Mouse (Mus musculus) heart, embryonic 15.5 days (tissue): ENCODE measurements at regions not wholly inside any gene's neighbourhood (a gene's known extent, or its start where the extent isn't known, plus 50 kb on each side); places are given as distances from the start of the nearest gene placed in this dataset.

Experiments
- ATAC-seq: fragments of 200-750 bp; cut with Nextera tagmentation; replicated peaks from 2 replicates; pipeline ENCODE4 v1.8.0; 2017; ENCODE audit warnings: low read depth, moderate TSS enrichment; ENCODE audit not compliant: insufficient number of reproducible peaks, insufficient read depth, low FRiP score
- H3K27ac ChIP-seq: fragments of 300-500 bp; sonication (generic); 2 replicates; pipeline ENCODE4 v1.5.1; 2015; ENCODE audit warnings: mild to moderate bottlenecking, inconsistent platforms
- H3K27me3 ChIP-seq: fragments of 300-500 bp; sonication (generic); 2 replicates; pipeline ENCODE4 v1.6.1; 2015; ENCODE audit warnings: inconsistent platforms
- H3K36me3 ChIP-seq: fragments of 300-500 bp; sonication (generic); 2 replicates; pipeline ENCODE4 v1.6.1; 2015; ENCODE audit warnings: mild to moderate bottlenecking, inconsistent platforms
- H3K4me1 ChIP-seq: fragments of 300-500 bp; sonication (generic); replicated peaks from 2 replicates; pipeline ENCODE4 v1.6.1; 2015; ENCODE audit warnings: inconsistent platforms
- H3K4me2 ChIP-seq: fragments of 300-500 bp; sonication (generic); 2 replicates; pipeline ENCODE4 v1.6.1; 2015; ENCODE audit warnings: inconsistent platforms, mild to moderate bottlenecking, moderate library complexity
- H3K4me3 ChIP-seq: fragments of 300-500 bp; sonication (generic); 2 replicates; pipeline ENCODE4 v1.5.1; 2015; ENCODE audit warnings: mild to moderate bottlenecking, inconsistent platforms
- H3K9ac ChIP-seq: fragments of 300-500 bp; sonication (generic); 2 replicates; pipeline ENCODE4 v1.6.1; 2015; ENCODE audit warnings: mild to moderate bottlenecking, inconsistent platforms
- H3K9me3 ChIP-seq: fragments of 300-500 bp; sonication (generic); replicated peaks from 2 replicates; pipeline ENCODE4 v1.6.1; 2016; ENCODE audit warnings: inconsistent platforms
- WGBS: fragments of 180-500 bp; shearing (Covaris S2); methylation state at CpG from one replicate; pipeline ENCODE4 v1.1.7; 2015; ENCODE audit warnings: mixed read lengths; 5-methylcytosine and 5-hydroxymethylcytosine counted together

GRCm38 (mm10) chr8:115440151-115440550, 267.4 kb downstream of the Maf start:
- Histone ChIP-seq H3K9ac (no peak overlapping the region), H3K4me2 (no peak overlapping the region), H3K27me3 (no peaks in the 10 kb centered on the region), H3K27ac (no peak overlapping the region), H3K36me3 (no peaks in the 10 kb centered on the region), H3K4me1 (no peaks in the 10 kb centered on the region), H3K4me3 (no peak overlapping the region), H3K9me3 (no peaks in the 10 kb centered on the region)
- 73% methylated on average over 3 of the region's 3 CpGs for WGBS
- no peak for ATAC-seq

- WGBS = 66% methylated on average over 5 of the region's 5 CpGs
- no peaks in the 10 kb centered on the region for H3K4me1 ChIP-seq
- no peak overlapping the region for H3K4me3 ChIP-seq
- no peaks in the 10 kb centered on the region for H3K27me3 ChIP-seq
- no peak overlapping the region for H3K4me2 ChIP-seq
- ATAC-seq = no peak
- no peak overlapping the region for H3K9ac ChIP-seq
- no peaks in the 10 kb centered on the region for H3K36me3 ChIP-seq
- H3K9me3 ChIP-seq = no peaks in the 10 kb centered on the region
- no peak overlapping the region for H3K27ac ChIP-seq
Observed at GRCm38 (mm10) chr8:115439512-115439911, 268.1 kb downstream of the Maf start.

- 88% methylated on average over 9 of the region's 9 CpGs for WGBS
Observed at GRCm38 (mm10) chr8:115437956-115438355, 269.6 kb downstream of the Maf start.

GRCm38 (mm10) chr8:115436356-115436721, 271.3 kb downstream of the Maf start:
- no peak for ATAC-seq
- Histone ChIP-seq H3K36me3 (no peaks in the 10 kb centered on the region), H3K9ac (no peak overlapping the region), H3K4me3 (no peak overlapping the region), H3K27ac (no peak overlapping the region), H3K9me3 (no peaks in the 10 kb centered on the region), H3K4me1 (no peaks in the 10 kb centered on the region), H3K4me2 (no peak overlapping the region), H3K27me3 (no peaks in the 10 kb centered on the region)
- 75% methylated on average over 4 of the region's 4 CpGs for WGBS

More at GRCm38 (mm10) chr8:115437956-115438355, 269.6 kb downstream of the Maf start:
- H3K4me2 ChIP-seq = no peak overlapping the region
- no peaks in the 10 kb centered on the region for H3K9me3 ChIP-seq
- ATAC-seq = no peak
- H3K4me1 ChIP-seq = no peaks in the 10 kb centered on the region
- H3K27me3 ChIP-seq = no peaks in the 10 kb centered on the region
- no peak overlapping the region for H3K9ac ChIP-seq
- H3K27ac ChIP-seq = no peak overlapping the region
- no peak overlapping the region for H3K4me3 ChIP-seq
- no peaks in the 10 kb centered on the region for H3K36me3 ChIP-seq

GRCm38 (mm10) chr8:115435720-115436355, 271.8 kb downstream of the Maf start:
- ATAC-seq = no peak
- Histone ChIP-seq H3K4me3 (no peak overlapping the region), H3K9me3 (no peaks in the 10 kb centered on the region), H3K27me3 (no peaks in the 10 kb centered on the region), H3K9ac (no peak overlapping the region), H3K4me1 (no peaks in the 10 kb centered on the region), H3K4me2 (no peak overlapping the region), H3K27ac (no peak overlapping the region), H3K36me3 (no peaks in the 10 kb centered on the region)
- WGBS = 83% methylated on average over 5 of the region's 5 CpGs

- no peaks in the 10 kb centered on the region for H3K9me3 ChIP-seq
- no peaks in the 10 kb centered on the region for H3K4me1 ChIP-seq
- no peak overlapping the region for H3K9ac ChIP-seq
- H3K27ac ChIP-seq = no peak overlapping the region
- WGBS = 65% methylated on average over 5 of the region's 5 CpGs
- no peak for ATAC-seq
- H3K4me2 ChIP-seq = no peak overlapping the region
- H3K36me3 ChIP-seq = no peaks in the 10 kb centered on the region
- H3K4me3 ChIP-seq = no peak overlapping the region
- H3K27me3 ChIP-seq = no peaks in the 10 kb centered on the region
Observed at GRCm38 (mm10) chr8:115432396-115433040, 275.1 kb downstream of the Maf start.

GRCm38 (mm10) chr8:115430793-115431192, 276.8 kb downstream of the Maf start:
- Histone ChIP-seq H3K27ac (no peak overlapping the region), H3K9me3 (no peaks in the 10 kb centered on the region), H3K4me3 (no peak overlapping the region), H3K9ac (no peak overlapping the region), H3K4me2 (no peak overlapping the region), H3K36me3 (no peaks in the 10 kb centered on the region), H3K4me1 (no peaks in the 10 kb centered on the region), H3K27me3 (no peaks in the 10 kb centered on the region)
- 59% methylated on average over 3 of the region's 3 CpGs for WGBS
- ATAC-seq = no peak

GRCm38 (mm10) chr8:115429291-115429883, 278.2 kb downstream of the Maf start:
- Histone ChIP-seq H3K9ac (no peak overlapping the region), H3K27me3 (no peaks in the 10 kb centered on the region), H3K4me2 (no peak overlapping the region), H3K27ac (no peak overlapping the region), H3K4me1 (no peaks in the 10 kb centered on the region), H3K36me3 (no peaks in the 10 kb centered on the region), H3K4me3 (no peak overlapping the region), H3K9me3 (no peaks in the 10 kb centered on the region)
- no peak for ATAC-seq
- WGBS = 65% methylated on average over 3 of the region's 3 CpGs

- H3K4me1 ChIP-seq = no peaks in the 10 kb centered on the region
- no peak overlapping the region for H3K27ac ChIP-seq
- H3K9me3 ChIP-seq = no peaks in the 10 kb centered on the region
- H3K36me3 ChIP-seq = no peaks in the 10 kb centered on the region
- H3K4me2 ChIP-seq = no peak overlapping the region
- no peak for ATAC-seq
- no peak overlapping the region for H3K4me3 ChIP-seq
- no peak overlapping the region for H3K9ac ChIP-seq
- H3K27me3 ChIP-seq = no peaks in the 10 kb centered on the region
- 85% methylated on average over 15 of the region's 15 CpGs for WGBS
Observed at GRCm38 (mm10) chr8:115428528-115429290, 278.9 kb downstream of the Maf start.

- 72% methylated on average over 2 of the region's 2 CpGs for WGBS
- Histone ChIP-seq H3K4me1 (no peaks in the 10 kb centered on the region), H3K4me3 (no peak overlapping the region), H3K36me3 (no peaks in the 10 kb centered on the region), H3K27ac (no peak overlapping the region), H3K9me3 (no peaks in the 10 kb centered on the region), H3K4me2 (no peak overlapping the region), H3K9ac (no peak overlapping the region), H3K27me3 (no peaks in the 10 kb centered on the region)
- ATAC-seq = no peak
Observed at GRCm38 (mm10) chr8:115428022-115428421, 279.6 kb downstream of the Maf start.

- H3K4me2 ChIP-seq = no peak overlapping the region
- 69% methylated on average over 3 of the region's 3 CpGs for WGBS
- H3K9me3 ChIP-seq = no peaks in the 10 kb centered on the region
- no peak overlapping the region for H3K4me3 ChIP-seq
- no peak for ATAC-seq
- H3K4me1 ChIP-seq = no peaks in the 10 kb centered on the region
- no peak overlapping the region for H3K27ac ChIP-seq
- H3K36me3 ChIP-seq = no peaks in the 10 kb centered on the region
- no peaks in the 10 kb centered on the region for H3K27me3 ChIP-seq
- H3K9ac ChIP-seq = no peak overlapping the region
Observed at GRCm38 (mm10) chr8:115427490-115427889, 280.1 kb downstream of the Maf start.
